Mouse (Mus musculus): ENCODE results near the gene Hsdl2. TPM values are rescaled to one million over a fixed set of nuclear protein-coding genes. Genes with fewer than 3 reads are reported as not detected.
"Not testable (repeated sequence)": the region's sequence is repeated elsewhere in the genome, so short reads cannot be mapped to it uniquely, and the experiment has no call there.

The Hsdl2 gene
- total RNA-seq, 2 experiments from 2014 or later = 25.7 to 28.1 TPM

DNA sequence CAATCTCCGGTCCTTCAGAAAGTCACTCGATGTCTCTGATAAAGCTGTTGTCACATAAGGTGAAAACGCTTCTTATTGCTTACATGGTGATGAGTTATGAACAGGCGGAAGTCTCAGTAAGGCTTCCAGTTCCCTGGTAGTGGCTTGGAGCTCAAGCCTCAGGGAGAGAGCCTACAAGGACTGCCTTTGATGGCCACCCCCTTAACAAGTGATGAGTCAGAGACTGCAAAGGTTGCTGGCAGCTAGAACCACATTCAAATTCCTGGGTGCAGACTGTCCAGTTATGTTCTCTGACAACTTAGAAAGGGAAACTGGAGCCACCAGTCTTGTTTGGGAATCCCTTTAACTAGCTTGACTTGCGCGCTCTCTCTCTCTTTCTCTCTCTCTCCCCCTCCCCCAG is 21.2 kb upstream of the Hsdl2 start:
- peak in 1 of 2 experiments; percentile 12 for DNase-seq (ENCODE audit: low spot score in 2 of 2)

DNA sequence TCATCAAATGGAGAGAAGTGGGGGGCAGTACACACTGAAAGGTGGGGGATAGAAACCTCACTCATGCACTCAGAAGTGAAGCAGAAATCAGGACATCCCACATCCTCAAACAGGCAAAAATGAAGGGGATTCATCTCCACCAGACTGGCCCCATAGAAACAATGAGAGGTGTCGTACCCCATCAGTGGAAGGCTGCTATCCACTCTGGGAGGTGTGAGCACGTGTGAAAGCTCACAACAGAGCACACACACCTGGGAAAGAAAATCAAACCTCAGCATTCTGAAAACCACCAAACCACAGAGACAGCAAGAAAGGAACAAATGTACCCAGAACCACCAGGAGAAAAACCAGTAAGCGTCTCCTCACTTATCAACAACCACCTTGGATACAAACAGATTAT is 17.2 kb upstream of the Hsdl2 start:
- no peak for DNase-seq (ENCODE audit: low spot score in 2 of 2)

DNA sequence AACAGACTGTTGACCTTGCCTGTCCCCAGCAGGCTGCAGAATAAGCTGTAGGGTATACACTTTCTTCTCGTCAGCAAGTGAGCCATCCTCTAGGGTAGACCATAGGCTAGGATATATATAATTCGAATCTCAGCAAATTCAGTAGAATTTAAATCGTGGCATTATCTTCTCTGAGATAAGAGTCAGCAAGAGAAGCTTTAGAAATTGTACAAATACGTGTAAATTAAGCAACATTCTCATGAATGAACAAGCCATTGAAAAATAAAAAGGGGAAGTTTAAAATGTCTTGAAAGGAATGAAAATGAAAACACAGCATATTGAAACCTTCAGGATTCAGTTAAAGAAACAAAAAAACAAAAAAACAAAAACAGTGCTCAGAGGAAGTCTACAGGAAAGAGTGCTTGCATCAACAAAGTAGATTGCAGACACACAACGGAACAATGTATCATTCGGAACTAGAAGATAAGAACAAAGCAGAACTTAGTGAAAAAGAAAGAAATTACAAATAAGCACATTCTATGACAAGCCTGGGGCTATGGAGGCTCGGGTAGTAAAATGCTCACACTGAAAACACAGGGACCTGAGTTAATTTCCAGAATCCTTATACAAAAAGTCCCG is 15.7 kb upstream of the Hsdl2 start:
- DNase-seq (ENCODE audit: low spot score in 2 of 2) = no peak

DNA sequence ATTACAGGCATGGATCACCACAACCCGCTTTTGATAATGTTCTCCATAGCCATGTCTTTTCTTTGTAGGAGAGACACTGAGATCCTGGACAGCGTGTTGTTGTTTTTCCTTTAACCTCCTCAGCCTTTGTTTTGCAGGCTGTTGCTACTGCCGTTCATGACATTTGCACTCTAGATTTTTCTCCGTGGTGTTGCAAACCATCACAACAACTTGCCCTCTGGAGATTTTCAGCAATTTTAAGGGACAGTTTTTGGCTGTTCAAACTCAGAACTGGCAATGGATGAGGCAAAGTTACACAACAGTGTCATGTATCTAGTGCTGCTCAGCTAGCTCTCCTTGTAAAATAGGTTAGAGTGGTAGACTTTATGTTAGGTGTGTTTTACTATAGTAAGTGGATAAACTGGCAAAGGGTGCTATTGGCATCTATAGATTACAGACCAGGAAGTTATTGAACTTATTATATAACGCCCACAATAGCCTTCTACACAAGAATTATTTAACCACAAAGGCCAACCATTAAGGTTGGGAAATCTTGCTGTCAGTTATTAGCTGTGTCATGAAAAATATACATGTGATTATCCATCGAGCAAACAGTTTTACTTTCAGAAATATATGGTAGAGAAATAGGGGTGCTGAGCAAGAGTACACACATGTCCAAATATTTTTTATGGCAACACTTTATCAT is 13.6 kb upstream of the Hsdl2 start:
- no peak for DNase-seq (ENCODE audit: low spot score in 2 of 2)

DNA sequence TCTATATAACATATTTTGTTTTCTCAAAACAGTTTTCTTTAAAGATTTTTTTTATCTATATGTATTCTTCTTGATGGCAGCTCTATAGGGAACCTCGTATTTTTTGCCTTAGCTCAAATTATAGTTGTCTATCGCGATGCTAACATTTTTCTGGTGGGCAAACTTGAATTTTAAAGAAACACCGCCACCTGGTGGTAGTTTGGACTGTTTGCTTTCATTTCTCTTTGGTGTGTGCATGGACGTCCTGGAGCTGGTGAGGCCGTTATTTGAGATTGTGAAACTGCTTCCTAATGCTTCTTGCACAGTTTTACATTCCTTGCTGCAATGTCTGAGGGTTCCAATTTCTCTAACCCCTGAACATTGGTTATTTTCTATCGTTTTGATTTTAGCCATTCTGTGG is 11.8 kb upstream of the Hsdl2 start:
- peak; percentile 75 to 77 for DNase-seq (ENCODE audit: low spot score in 2 of 2)

DNA sequence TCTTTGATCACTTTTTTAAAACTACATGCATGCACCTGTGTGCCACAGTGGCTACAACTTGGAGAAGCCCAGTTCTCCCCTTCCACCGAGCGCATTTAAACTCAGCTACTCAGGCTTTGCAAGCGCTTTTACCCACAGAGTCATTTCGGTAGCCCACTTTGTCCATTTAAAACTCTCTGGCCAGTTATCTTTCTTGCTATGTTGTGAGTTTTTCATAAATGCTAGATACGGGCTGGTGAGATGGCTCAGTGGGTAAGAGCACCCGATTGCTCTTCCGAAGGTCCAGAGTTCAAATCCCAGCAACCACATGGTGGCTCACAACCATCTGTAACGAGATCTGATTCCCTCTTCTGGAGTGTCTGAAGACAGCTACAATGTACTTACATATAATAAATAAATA is 10.8 kb upstream of the Hsdl2 start:
- DNase-seq (ENCODE audit: low spot score in 2 of 2) = not testable (repeated sequence)

DNA sequence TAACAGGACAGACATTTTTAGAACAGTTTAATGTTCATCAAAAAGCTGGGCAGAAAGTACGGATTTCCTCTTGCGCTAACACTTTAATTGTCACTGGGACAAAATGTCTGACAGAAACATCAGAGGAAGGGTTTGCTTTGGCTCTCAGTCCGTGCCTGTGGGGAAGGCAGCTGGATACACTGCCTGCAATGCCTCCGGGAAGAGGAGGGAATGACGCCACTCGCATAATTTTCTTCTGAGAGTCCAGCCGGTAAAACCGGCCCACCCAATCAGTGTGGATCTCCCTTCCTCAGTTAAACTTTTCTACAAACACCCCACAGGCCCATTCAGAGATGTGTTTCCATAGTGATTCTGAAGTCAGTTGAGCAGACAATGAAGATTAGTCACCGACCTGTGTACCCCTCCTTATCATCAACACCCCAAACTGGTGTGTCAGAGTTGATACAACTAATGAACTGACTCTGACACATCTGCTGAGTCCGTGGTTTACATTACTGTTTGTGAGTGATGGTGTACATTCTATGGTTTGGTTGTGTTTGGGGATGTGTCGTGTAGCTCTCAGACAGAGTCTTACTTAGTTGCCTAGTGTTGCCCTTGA is 8.7 kb upstream of the Hsdl2 start:
- no peak for DNase-seq (ENCODE audit: low spot score in 2 of 2)

DNA sequence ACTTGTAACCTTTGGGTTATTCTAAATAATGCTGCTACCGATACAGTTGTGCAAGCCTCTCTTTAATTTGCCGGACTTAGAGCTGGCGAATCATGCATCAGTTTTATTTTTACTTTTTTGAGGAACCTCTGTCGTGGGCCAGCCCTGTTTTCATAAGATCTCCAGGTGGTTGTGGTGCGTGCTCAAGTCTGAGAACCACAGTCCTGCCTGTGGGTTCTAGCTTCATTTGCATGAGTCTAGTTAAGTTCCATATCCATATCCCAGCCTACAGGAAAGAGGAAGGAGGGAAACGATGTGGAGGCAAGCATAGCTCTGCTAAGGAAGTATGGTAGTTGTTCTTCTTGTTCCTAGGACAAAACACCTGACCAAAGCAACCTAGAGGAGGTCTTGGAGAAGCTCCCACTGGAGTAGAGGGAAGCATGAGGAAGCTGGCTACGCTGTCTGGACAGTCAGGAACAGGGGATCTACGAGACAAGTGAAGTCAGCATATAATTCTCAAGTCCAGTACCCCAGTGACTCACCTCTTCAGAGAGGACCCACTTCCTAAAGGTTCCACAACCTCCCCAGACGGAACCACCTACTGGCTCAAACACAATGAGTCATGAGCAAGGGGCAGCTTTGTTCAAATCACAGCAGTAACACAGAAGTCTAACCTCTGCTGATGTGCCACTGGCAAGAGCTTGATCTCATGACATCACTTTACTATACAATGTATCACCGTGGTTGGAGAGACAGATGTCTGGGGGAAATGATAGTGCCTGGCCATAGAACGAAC is 6.0 kb upstream of the Hsdl2 start:
- no peak for DNase-seq (ENCODE audit: low spot score in 2 of 2)

DNA sequence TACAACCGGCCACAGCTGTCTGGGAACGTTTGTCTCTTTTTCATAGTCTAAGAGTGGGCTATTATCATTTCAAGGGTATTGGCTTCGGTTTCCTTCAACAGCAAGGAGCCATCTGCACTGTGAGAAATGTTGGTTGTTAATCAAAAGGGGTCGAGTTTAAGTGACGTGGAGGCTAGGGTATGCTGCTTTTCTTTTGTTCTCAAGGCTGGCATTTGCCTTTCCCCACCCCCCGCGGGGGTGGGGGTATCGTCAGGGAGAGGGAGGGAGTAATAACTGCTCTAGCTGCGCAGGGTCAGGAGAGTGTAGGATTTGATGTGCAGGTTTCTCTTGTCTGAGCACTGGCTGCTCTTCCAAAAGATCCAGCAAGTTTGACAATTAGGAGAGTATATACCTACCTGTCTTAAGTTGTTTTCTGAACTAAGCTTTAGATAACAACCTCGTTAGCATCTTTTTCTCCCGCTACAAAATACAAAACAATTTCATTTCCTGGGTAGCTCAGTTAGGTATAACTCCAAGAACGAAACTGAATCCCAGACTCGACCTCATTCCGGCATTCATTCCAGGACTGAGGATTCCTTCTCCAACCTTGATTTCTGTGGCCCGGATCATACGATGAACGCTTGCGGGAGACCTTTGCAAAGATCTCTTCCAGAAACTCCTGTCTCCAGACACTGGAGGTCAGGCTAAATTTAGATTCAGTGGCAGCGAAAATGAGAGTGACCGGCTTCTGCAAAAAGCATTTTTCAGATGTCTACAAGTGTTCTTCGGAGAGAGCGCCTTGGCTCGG is 675 bp upstream of the Hsdl2 start:
- peak in 1 of 2 experiments; percentile 10 for DNase-seq (ENCODE audit: low spot score in 2 of 2)

DNA sequence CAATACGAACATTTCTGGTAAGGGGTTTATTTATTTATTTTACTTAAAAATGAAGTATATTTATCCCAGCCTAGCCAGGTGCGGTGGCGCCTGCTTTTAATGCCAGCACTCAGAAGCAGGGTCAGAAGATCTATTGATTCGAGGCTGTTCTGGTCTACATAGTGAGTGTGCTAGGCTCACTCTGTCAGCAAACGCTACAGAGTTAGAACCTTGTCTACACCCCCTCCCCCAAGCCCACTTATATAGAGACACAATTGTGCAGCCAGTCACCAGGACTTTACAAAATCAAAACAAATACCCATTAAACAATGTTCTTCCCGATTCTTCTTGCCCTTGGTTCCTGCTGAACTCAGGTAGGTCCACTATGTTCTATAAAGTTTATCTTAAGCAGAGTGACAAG is 823 bp downstream of the Hsdl2 start:
- DNase-seq (ENCODE audit: low spot score in 2 of 2) = no peak

DNA sequence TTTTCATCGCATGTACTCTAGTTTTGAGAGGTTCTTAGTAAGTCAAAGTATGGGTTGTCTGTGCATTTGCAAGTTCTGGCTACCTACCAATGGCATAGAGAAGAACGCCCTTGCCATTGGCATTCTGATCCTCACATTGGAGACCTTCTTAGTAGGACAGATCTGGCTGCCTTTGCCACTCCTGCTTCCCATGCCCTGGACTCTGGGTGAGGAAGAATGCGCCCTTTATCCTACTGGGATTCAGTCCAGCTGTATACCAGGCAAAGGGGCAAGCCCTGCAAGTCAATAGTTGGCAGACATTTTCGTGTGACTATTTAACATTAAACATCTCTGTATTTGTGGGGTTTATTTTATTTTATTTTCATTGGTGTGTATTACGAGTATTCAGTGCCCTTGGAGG is 3.7 kb downstream of the Hsdl2 start:
- no peak for DNase-seq (ENCODE audit: low spot score in 2 of 2)

DNA sequence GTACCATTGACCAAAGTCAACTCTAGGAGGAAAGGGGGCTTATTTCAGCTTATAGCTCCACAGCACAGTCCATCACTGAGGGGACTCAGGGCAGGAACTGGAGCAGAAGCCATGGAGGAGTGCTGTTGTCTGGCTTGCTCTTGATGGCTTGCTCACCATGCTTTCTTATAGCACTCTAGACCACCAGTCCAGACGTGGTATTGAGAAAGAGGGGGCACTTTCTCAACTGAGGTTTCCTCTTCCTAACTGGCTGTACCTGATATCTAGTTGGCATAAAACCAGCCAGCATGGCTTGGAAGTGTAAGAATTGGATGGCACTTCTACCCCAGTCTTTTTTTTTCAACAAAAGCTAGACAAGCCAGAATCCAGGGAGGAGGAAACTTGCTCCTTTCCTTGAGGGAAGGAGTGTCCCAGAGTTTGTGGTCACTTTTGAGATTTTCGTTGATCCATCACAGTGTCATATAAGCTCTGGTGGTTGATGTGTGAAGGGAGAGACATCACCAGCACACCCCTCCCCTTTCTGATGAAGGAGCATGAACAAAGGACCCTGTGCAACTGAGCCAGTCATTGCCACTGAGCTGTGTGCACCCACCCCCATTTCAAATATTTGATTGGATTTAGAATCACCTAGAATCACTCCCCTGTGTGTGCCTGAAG is 6.0 kb downstream of the Hsdl2 start:
- DNase-seq (ENCODE audit: low spot score in 2 of 2) = no peak

DNA sequence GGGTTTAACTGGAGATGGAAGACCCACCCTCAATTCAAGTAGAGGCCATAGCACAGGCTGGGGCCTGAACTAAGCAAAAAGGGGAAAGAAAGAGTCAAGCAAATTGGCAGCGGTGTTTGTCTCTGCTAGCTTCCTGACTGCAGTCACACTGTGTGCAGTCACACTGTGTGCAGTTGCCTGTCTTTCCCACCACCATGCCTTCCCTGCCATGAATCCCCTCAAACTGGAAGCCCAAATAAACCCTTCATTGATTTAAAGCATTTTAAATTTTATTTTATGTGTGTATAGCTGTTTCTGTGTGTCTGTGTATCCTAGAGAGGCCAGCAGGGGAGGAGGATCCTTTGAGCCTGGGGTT is 6.5 kb downstream of the Hsdl2 start:
- DNase-seq (ENCODE audit: low spot score in 2 of 2) = no peak

DNA sequence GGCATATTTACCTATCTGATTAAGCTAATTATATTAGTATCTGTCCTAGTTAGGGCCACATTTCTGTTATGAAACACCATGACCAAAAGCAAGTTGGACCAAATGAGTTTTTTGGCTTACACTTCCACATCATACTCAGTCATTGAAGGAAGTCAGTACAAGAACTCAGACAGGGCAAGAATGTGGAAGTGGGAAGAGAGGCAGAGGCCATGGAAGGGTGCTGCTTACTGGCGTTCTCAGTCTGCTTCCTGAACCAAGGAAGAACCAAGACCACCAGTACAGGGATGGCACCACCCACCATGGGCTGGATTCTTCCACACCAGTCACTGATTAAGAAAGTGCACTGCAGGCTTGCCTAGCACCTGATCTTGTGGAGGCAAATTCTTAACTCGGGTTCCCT is 13.3 kb downstream of the Hsdl2 start:
- no peak for DNase-seq (ENCODE audit: low spot score in 2 of 2)

DNA sequence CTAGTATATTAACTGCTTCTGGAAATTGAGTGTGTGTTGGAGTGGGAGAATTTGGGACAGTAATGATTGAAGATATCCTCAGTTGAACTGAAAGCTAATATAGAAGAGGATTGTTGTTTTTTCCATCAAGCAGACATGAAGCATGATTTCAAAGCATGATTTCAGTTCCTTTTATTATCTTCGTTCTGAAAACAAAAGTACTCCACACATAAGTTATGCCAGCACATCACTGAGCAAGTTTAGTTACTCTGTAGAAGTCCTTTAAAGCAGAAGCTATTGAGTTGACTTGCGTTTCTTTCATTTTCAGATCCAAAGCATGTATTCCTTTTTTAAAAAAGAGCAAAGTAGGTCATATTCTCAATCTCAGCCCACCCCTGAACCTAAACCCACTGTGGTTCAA is 15.2 kb downstream of the Hsdl2 start:
- no peak for DNase-seq (ENCODE audit: low spot score in 2 of 2)

DNA sequence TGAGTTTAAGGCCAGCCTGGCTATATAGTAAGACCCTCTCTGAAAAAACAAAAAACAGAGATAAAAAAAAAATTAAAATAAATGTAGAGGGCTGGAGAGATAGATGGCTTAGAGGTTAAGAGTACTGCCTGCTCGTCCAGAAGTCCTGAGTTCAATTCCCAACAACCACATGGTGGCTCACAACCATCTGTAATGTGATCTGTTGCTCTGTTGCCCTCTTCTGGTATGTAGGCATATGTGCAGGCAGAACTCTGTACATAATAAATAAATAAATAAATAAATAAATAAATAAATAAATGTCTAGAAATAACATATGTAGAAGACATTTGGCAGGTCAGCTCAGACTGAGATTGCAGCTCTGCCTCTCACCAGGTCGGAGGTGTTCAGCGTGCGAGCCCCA is 21.3 kb downstream of the Hsdl2 start:
- no peak for DNase-seq (ENCODE audit: low spot score in 2 of 2)

DNA sequence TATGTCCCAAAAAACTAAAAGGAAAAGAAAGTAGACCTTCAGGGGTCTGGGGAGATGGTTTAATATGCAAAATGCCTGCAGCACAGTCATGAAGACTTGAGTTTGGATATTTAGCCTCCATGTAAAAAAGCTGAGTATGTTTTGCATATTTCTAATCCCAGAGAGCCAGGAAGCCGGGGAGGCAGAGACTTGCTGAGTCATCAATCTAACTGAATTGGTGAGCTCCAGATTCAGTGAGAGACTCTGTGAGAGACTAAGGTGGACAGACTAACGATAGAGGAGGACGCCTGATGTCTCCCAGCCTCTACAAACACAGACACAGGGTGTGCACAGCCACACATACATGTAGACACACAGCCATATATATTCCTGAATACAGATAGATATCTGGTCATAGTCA is 23.5 kb downstream of the Hsdl2 start:
- DNase-seq (ENCODE audit: low spot score in 2 of 2) = no peak

DNA sequence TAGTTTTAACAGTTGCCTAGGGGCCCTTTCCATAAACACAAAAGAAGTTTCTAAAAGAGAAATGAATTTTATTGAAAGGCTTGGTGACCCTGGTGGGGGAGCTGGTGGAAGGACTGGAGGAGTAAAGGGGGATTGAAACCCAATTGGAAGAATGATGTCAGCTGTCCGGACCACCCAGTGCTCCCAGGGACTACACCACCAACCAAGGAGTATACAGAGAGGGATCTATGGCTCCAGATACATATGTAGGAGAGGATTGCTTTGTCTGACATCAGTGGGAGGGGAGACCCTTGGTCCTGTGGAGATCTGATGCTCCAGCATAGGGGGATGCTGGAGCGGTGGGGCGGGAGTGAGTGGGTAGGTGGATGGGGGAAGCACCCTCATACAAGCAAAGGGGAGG is 24.1 kb downstream of the Hsdl2 start:
- no peak for DNase-seq (ENCODE audit: low spot score in 2 of 2)

DNA sequence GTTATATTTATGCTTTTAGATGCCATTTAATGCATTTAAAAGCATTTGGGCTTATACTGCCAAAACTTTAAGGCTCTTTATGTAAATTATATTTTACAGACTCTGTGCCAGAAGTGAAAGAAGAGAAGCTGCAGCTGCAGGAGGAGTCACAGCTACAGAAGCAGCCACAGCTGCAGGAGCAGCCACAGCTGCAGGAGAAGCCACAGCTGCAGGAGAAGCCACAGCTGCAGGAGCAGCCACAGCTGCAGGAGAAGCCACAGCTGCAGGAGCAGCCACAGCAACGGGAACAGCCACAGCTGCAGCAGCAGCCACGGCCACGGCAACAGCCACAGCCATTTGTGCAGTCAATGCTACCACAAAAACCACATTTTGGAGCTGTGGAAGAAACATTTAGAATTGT is 29.0 kb downstream of the Hsdl2 start:
- no peak for DNase-seq (ENCODE audit: low spot score in 2 of 2)

DNA sequence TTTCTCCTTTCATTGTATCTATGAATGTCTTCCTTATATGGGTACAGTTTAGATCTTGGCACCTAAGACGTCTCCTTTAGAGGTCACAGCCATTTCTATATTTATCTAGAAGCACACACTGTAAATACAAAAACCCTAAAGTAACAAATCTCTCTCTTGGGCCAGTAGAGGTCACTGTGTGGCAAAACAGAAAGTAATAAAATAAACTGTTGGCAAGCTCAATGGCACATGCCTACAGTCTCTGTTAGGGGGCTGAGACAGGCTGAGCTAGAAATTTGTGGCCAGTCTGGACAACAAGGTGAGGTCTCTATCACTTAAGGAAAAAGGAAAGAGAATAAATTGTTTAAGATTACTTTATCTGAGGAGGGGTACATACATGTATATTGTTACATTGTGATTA is 33.6 kb downstream of the Hsdl2 start:
- DNase-seq (ENCODE audit: low spot score in 2 of 2) = no peak
